Mouse (Mus musculus) CD4-positive naive resting alpha-beta T cell, adult 57 days (primary cell): ENCODE results near the gene Ctxn1. TPM values are rescaled to one million over a fixed set of nuclear protein-coding genes. Genes with fewer than 3 reads are reported as not detected.

Experiments used
- total RNA-seq: library from RNA; stranded (reverse); gene quantifications from one replicate; pipeline ENCODE4 v1.2.4, GENCODE M21; 2023

The Ctxn1 gene
- total RNA-seq = 0.47 TPM

GRCm38 (mm10) chr8:4259125-4259804 lies at the start of gene Ctxn1:
TSS of gene Ctxn1 (minus strand) at chr8:4259274.

GRCm38 (mm10) chr8:4275275-4276110 lies 16.4 kb upstream of the Ctxn1 start, which contains the start of gene Timm44:
TSS of gene Timm44 (minus strand) at chr8:4275913.

GRCm38 (mm10) chr8:4252934-4253841 lies 5.9 kb downstream of the Ctxn1 start, which contains the start of gene Snapc2:
TSS of gene Snapc2 (plus strand) at chr8:4253080.

GRCm38 (mm10) chr8:4247951-4248540 lies 11.0 kb downstream of the Ctxn1 start, which contains the start of gene Tgfbr3l:
TSS of gene Tgfbr3l (plus strand) at chr8:4248214.

GRCm38 (mm10) chr8:4238434-4239192 lies 20.5 kb downstream of the Ctxn1 start, which contains the start of the genes Map2k7 and Gm49320:
TSS of gene Map2k7 (plus strand) at chr8:4238740.
TSS of gene Gm49320 (plus strand) at chr8:4238865.

GRCm38 (mm10) chr8:4226739-4227347 lies 32.2 kb downstream of the Ctxn1 start, which contains the start of gene Lrrc8e:
TSS of gene Lrrc8e (plus strand) at chr8:4226827.

GRCm38 (mm10) chr8:4216791-4217621 lies 42.1 kb downstream of the Ctxn1 start, which contains the start of gene Prr36:
TSS of gene Prr36 (minus strand) at chr8:4217459.

Other genes with a start within 250 kb of the Ctxn1 start
- gene Cd209f, start 153.4 kb downstream of the Ctxn1 start, total RNA-seq = not detected
- not detected for gene Cd209g, start 125.2 kb downstream of the Ctxn1 start, total RNA-seq
- gene Evi5l, start 92.7 kb downstream of the Ctxn1 start, total RNA-seq = 18.8 TPM
- 0.12 TPM for gene Prr36, start 41.8 kb downstream of the Ctxn1 start, total RNA-seq
- gene Lrrc8e, start 32.4 kb downstream of the Ctxn1 start, total RNA-seq = not detected
- 132 TPM for gene Map2k7, start 20.5 kb downstream of the Ctxn1 start, total RNA-seq
- 2.1 TPM for gene Gm49320, start 20.4 kb downstream of the Ctxn1 start, total RNA-seq
- 36.6 TPM for gene Tgfbr3l, start 11.1 kb downstream of the Ctxn1 start, total RNA-seq
- 16.0 TPM for gene Snapc2, start 6.2 kb downstream of the Ctxn1 start, total RNA-seq
- 75.6 TPM for gene Timm44, start 16.6 kb upstream of the Ctxn1 start, total RNA-seq
- gene Ccl25, start 65.9 kb upstream of the Ctxn1 start, total RNA-seq = 20.5 TPM
- 103 TPM for gene Elavl1, start 66.1 kb upstream of the Ctxn1 start, total RNA-seq
- gene Cers4, start 233.8 kb upstream of the Ctxn1 start, total RNA-seq = 35.5 TPM